Mouse (Mus musculus) right cerebral cortex, adult 2 months (tissue): ENCODE measurements at regions not wholly inside any gene's neighbourhood (a gene's known extent, or its start where the extent isn't known, plus 50 kb on each side); places are given as distances from the start of the nearest gene placed in this dataset.

Source experiments
- DNase-seq, 2 experiments: peaks; one replicate each; pipeline ENCODE4 v3.0.0; 2021 to 2022; ENCODE audit warnings: low spot score in 2 of 2

DNA sequence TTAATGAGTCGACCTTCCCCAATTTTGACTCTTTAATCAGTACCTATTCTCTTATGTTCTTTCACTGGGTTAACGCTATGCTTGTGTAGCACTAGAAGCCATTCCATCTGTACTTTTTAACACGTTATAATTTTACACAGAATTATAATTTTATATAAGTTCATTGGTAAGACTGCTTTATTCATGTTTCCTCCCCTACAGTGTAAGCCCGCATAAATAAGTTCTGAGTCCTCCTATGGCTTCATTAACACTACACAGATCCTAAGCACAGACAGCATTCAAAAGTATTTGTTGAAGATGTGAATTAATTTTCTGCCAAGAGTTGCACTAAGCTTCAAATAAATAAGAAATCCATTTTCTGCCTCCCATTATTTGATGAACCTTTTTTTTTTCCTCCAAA is 176.1 kb upstream of the Usp25 start:
- DNase-seq: no peak

DNA sequence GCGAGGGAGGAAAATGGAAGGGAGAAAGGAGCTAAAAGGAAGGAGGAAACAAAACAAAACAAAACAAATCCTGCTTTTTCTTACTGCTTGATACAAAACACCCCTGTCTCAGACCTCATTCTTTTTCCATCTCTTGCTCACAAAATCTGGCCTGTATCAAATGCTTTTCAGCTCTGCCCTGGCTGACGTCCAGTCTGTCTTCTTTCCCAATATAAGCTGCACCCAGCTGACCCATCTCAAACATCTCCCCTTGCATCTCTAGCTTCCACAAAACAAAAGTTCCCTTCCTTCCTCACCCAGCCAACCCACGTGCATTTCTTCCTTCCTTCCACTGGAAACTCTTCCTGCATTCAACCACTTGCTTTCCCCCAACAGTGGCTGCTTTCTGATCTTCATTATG is 183.1 kb upstream of the Usp25 start:
- no peak for DNase-seq

DNA sequence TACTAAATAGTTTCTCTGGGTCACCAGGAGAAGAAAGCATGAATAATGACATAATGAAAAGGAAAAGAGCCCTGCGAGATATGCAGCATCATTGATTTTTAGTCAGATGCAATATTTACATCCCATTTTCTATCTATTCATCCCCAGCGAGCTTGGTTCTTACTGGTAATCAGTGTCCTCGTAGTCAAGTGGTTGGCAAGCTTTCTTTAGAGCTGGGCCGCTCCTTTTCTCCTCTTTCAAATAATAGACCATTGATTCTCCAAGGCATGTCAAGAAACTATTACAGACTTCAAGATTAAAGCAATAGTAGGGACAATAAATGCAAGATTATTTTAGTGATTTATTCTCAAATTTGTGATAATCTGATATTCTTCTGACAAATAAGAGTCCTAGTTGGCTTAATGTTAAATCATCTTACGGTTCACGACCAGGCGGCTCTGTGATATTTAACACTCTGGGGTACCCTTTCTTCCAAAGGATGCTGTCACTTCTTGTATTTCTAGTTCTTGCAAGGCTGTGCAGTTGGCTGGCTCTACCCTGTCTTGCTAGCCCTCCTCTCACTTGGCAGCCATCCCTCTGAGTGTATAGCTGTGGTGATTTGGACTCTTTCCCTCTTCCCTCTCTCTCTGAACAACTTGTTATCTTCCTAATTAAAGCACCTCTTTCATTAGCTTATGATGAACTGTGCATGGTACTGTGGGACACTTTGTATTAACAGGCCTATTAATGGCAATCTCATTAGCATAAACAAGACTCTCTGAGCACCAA is 185.6 kb upstream of the Usp25 start:
- DNase-seq: peak; percentile 11 to 24

DNA sequence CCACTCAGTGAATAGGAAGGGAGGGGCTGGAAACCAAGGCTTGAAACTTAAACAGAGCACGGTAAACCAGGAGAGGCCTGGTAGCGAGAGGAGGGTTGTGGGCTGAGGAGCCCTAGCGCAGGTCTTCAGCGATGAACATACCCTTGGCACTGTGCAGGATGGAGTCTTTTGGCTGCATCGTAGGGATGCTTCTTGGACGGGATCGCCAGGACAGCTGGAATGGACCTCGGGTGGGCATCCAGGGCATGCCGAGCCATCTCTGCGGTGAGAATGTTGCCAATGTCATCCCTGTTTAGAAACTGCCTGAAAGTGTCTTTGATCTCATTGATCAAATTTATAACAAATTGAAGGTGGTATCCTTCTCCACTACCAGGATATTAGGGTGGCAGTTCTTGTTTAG is 192.2 kb upstream of the Usp25 start:
- DNase-seq: no peak

DNA sequence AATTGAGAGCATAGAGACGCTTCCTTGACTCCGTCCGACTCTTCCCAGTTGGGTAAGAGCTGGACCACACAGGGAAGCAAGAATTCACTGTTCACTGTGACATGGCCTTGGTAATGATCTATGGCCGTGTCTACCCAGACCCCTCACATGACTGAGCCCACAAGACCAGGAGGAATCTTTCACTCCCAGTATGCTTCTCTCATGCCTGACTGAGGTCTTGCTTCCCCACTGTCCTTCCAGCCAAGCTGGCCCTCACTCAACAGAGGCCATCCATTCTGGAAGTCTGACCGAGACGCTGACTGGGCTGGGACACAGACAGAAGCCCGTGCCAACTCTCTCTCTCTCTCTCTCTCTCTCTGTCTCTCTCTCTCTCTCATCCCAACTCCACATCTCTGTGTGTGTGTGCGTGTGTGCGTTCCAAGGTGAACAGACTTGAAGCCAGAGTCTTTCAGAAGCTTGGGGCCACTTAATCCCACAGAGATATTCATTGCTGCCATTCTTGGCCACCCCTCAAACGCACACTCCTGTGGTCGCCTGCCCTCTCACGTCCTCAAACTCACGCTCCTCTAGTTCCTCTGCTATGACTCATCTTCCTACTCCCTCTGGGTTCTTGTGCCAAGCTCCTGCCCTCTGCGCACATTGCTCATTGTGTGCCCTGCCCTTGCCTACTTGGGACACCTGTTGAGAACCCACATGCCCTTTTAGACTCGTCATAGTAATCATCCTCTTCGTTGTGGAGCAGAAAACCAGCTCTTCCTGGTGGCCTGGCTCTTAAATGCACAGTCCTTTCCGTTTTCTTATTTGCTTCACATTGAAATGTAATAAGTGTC is 197.2 kb upstream of the Usp25 start:
- no peak for DNase-seq

DNA sequence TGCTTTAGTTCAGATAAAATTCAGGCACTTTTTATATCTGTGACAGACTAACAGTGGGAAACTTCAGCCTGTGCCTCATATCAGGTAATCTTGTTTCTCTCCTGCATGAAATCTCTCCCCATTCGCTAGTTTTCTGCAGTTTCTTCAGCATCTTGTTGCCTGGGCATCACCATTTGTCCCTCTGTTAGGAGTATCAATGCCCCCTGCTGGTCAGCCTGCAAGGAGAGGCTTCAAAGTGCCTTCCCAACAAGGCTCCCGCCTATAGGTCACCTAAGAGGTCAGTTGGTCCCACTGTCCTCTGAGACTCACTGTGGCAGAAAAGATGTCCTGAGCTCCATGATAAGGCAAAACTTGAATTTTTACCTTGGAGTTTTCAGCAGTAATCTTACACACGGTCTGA is 209.8 kb upstream of the Usp25 start:
- peak; percentile 27 to 32 for DNase-seq

DNA sequence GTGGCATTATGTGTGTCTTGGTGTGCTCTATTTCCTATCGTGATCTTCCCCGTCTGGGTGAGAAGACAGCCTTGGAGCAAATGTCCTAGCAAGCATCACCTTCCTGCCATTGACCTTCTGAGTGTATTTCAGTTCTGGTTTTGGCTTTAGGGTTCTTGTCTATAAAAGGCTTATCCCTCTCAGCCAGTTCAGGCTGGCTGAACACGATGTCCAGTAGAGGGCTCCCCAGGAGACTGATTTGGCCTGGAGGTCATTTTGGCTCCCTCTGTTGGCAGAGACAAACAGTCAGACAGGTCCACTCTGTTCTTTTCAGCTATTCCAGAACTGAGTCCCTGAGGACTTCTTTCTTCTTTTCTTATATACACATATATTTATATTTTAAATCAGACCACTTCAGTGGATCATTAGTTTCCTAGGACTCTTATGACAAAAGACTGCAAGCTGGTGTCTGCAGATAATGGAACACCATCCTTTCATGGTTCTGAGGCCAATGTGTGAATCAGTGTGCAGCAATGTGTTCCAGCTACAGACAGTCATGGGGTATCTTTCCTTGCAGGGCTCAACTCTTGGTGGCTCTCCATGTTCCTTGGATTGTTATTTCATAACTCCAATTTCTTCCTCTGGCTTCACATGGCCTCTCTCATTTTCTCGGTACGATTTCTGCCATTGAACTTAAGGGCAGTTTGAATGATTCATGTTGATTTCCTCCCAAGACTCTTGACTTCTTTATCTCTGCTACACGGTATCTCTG is 226.9 kb upstream of the Usp25 start:
- peak; percentile 15 to 24 for DNase-seq

DNA sequence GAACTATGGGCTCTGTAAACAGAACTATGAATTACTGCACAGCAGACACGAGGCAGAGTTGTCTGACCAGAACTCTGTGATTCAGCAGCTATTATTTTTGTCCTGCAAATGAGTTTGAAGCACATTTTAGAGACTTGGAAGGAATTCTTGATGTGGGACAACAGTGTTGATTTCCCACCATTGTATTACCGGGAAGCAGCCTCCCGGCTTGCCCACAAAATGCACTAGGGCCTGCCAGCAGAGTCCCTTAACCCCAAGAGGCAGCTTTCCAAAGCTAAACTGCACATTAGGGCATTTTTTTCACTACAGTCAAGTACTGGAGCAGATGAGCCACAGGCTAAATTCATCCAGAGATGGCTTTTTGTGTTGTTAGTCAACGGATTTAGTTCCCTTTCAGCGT is 230.8 kb upstream of the Usp25 start:
- DNase-seq: no peak

DNA sequence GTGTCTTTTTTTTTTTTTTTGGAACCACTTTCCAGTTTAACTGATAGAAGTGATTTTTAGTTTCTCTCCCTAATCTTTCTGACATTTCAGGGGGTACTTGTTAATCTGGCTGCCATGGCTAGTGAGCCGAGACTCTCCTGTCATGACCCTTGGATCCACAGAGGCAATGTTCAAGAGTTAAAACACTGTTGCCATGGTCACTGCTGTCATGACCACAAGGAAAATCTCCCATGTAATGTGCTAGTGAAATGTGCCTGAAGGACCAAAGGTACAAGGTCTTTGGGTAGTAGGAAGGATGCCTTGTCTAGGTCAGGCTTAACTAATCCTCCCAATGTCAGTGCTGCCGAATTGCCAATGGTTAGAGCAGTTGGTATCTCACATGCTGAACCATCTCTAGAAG is 237.7 kb upstream of the Usp25 start:
- no peak for DNase-seq

DNA sequence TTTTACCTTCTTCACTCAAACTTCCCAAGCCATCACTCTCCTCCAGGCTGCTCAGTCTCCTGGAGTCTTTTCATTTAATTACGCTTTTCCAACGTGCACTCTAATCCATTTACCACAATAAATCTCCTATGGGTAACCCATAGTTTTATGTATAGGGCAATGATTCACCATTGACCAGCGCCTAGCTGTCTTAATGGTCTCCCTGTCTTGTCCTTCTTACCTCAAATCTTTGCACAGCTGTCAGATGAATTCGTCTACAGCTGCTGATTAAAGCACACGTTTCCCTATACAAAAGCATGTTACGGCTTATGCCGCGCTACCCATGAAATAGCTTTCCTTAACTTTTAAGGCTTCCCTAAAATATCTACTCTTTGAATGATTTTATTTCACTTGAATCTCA is 239.5 kb upstream of the Usp25 start:
- DNase-seq: no peak

DNA sequence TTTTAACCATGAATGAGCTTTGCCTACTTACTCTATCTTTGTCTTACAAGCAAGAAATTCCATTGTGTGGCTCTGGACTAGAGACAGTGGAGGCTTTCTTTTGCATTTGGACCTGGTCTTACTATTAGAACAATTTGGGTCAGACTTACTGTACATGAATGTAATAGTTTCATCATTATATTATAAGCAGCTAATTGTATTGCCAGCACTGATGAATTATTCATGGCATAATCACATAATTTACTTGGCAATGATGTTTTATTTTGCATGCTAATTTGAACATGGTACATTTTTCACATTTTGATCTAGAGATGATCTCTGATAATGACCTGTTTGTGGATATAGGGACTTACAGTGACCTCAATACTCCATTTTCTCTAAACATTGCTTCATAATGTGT is 240.0 kb upstream of the Usp25 start:
- no peak for DNase-seq

DNA sequence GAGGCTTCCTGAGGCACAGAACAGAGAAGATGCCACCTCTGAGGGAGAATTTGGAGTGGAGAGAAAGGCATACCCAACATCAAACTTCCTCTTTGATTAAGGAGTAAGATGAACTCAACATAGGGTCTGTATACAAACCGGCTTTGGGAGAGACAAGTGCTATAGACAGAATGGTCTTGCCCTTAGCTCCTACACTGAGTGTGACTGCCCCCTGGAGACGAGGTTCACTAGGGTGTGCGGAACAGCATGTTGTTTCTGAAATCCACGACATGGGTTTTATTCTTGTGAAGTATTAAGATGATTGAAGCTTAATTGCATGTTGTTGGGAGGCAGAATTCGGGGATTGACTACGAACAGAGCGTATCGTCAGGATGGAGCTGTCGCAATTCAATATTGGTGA is 244.9 kb upstream of the Usp25 start:
- DNase-seq: peak; percentile 10 to 28

DNA sequence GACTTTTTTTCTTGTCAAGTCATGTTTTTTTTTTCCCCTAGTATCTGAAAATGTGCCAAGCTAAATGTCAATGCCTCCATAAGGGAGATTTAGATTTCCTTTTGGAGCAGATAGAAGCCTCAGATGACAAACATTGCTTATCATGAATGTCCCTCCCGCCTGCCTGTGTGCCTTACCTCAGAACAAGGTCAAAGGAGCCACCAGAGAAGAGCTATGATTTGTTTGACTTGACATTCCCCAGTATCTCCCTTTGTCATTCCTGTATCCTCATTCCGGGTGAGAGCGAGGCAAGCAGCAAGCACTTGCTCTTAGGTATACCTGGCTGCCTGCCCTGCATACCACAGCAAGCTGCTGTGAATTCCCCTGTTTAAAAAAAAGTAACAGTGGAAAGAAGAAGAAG is 246.9 kb upstream of the Usp25 start:
- no peak for DNase-seq

DNA sequence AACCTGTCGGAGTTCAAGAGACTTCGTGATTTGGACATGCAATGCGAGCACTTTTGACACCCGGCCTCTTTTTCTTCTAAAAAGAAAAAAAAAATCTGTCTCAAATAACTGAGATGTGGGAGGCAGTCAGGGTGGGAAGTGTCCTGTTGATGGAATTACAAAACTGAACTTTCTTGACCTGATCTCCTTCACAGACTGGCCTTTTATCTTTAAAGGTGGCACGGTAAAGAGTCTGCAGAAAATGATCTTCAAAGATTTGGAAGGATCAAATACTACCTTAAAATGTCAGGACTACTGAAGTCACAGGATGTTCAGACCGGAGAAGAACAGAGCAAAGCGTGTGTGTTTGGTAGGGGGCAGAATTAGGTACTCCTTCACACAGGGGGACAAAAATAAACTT is 248.0 kb upstream of the Usp25 start:
- DNase-seq: no peak

DNA sequence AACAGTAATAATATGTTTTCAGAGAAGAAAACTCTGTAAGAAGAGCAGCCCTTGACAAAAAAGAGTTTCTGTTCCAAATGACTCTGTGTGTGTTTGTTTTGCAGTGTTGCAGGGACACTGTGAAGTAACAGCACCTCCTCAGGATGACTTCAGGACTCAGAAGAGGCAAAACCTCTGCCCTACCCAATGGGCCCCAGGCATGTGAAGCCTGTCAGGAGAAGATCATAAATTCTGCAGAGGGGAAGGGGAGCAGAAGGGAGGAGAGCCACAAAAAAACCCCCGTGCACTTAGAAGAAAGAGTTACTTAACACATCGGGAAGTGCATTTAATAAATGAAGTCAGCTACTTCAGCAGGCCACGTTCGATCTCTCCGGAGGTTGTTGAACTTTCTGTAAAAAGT is 248.5 kb upstream of the Usp25 start:
- DNase-seq: no peak

DNA sequence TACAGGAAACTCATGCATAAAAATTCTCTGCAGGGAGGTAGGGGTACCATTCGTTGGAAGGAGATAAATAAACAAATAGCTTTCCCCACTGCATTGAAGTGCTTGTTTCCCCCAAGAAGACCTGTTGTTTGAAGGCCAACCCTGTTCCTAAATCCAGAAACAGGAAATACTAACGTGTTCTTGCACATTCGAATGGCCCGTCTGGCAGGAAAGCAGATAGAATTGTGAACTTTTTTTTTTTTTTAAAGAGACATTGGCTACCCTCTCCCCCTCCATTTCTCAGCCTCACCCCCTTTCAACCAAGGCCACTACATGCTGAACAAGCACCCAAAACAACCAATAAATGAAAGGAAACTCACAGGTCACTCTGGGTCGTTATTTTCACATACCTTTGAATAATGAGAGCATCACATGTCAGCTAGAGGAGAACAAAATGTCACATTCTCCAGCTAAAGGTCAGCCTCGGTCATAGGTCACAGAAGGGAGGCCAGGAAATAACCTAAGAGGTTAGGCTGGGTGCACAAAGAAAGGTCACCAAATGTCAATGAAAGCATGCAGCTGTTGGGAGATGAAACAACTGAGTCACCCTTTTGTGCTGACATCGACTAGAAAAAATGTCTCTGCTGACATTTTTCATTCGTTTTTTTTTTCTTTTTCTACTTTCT is 250.8 kb upstream of the Usp25 start:
- DNase-seq: no peak

DNA sequence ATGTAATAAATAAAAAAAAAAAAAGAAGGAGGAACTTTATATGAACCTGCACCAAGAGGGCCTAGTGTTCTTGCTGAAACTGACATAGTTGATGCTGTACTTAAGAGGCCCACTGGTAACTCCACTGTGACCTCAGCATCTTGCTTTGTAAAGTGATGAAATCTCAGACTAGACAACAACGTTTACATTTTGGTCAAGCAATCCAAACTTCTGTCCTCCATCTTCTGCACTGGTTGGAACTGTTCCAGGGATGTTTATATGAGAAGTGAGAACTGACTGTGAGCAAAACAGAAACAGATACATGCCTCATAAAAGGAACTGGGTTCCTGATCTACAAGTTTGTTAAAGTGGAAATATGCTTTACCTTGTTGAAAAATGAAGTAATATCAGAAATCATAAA is 251.7 kb upstream of the Usp25 start:
- no peak for DNase-seq

DNA sequence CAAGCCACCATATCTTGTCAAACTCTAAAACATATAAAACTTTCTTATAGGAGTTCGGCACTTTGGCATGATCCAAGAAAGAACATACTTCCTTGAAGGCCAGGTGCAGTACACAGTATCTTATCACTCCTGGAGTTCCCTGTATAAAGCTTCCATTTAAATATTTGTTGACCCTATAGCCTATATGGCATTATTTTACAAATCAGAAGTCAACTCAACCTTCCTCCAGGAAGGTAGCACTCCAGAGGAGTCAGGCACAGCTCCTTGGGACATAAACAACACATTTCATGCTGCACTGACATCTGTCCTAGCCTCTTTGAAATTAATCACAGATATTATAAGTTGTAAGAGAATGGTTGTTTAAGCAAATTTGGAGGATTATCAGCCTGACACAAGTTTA is 252.5 kb upstream of the Usp25 start:
- no peak for DNase-seq

DNA sequence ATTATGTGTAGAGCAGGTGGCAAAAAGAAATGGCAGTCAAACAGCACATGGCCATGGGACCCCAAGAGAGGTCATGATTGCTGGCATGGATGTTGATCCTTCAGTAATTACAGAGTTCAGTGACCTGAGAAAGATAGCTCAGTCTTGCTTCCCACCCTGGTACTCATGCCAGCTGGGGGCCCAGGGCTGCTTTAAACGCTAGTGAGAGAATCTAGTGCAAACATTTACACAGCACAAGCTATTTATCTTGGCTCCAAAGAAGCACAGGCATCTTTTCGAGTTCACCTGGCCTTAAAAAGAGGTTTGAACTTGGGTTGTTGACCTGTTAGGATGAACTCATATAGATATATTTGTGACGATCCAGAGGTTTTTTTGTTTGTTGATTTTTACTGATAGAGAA is 258.6 kb upstream of the Usp25 start:
- DNase-seq: no peak

DNA sequence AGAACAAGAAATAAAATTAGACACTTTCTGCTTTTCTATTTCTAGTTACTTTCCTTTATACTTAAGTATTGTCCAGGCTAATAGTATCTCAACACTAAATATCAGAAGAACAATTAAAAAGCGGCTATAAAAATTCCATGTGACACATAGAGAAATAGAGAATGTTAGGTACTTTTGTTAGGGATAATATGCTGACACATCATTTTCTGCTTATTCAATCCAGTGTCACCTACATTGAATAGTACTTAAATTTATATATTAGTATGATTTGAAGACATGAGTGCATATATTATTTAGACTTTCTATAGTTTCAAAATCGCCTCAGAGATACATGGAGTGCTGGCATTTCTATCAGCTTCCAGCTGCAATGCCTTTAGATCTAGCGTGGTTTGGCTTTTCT is 267.1 kb upstream of the Usp25 start:
- no peak for DNase-seq

DNA sequence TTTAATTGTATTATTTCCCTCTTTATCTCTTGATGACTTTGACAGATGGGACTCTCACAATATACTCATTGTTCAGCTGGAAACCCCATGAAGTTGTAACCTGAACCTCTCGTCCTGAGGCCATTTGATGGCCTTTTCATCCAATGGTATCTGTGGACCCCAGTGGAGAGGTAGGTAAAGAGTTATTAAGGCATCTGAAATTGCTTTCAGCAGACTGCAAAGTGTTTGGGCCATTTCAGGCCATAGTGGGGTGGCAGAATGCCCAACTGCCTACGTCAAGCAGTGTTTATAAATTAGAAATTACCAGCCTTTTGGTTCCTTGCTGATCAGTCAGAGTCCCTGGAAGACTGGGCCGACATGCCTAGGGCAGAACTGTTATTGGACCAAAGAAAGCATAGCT is 272.4 kb upstream of the Usp25 start:
- DNase-seq: no peak

DNA sequence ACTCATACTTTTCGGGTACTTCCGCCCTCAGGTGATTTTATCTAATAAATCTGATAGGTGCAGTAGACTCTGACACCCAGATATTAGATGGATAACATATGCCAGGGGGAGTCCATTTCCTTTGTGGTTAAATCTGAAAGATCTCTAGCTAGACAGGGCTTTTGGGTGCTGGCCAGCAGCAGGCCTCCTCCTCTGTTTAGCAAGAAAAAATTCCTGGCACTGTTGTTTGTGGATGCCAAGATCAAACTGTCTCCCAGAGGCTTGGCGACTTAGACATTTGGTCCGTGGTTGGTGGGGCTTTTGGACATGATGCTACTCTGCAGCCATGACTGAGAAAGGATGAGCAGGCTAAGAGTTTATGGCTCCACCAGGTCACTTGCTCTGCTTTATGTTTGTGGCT is 287.5 kb upstream of the Usp25 start:
- DNase-seq: no peak
